Mouse (Mus musculus) olfactory bulb, adult 2 months (tissue): ENCODE data around the gene Kmt5a. TPM values are rescaled to one million over a fixed set of nuclear protein-coding genes. Genes with fewer than 3 reads are reported as not detected.
A peak's percentile ranks its signal among the peaks of the same experiment; 100 is the strongest.

Experiments used
- H3K27ac ChIP-seq: fragments of 200-500 bp; 2 replicates; pipeline ENCODE4 v1.5.1; 2012; ENCODE audit warnings: low read depth, low read length; ENCODE audit not compliant: insufficient read depth
- H3K4me1 ChIP-seq: fragments of 200-500 bp; 2 replicates; pipeline ENCODE4 v1.6.1; 2012; ENCODE audit warnings: low read length; ENCODE audit not compliant: control insufficient read depth, insufficient read depth
- H3K4me3 ChIP-seq: fragments of 200-500 bp; 2 replicates; pipeline ENCODE4 v1.5.1; 2012; ENCODE audit warnings: mild to moderate bottlenecking, low read depth, low read length, moderate library complexity; ENCODE audit not compliant: insufficient read depth
- CTCF ChIP-seq: fragments of 200-500 bp; IDR thresholded peaks from 2 replicates; pipeline ENCODE4 v1.5.1; 2012; ENCODE audit warnings: low read depth, mild to moderate bottlenecking, low read length, moderate library complexity; ENCODE audit not compliant: insufficient read depth
- POLR2A ChIP-seq: fragments of 200-500 bp; IDR thresholded peaks from 2 replicates; pipeline ENCODE4 v1.6.1; 2012; ENCODE audit warnings: mild to moderate bottlenecking, low read depth, low read length, moderate library complexity; ENCODE audit not compliant: insufficient read depth
- WGBS: fragments of 180-500 bp; shearing (Covaris S2); methylation state at CpG from one replicate; pipeline ENCODE4 v1.1.7; 2018; 5-methylcytosine and 5-hydroxymethylcytosine counted together
- polyA plus RNA-seq: library from polyadenylated mRNA; stranded (reverse); fragments of >200 nt; gene quantifications from 2 replicates; pipeline ENCODE4 v1.2.4, GENCODE M21; 2012; ENCODE audit warnings: low replicate concordance; ENCODE audit not compliant: missing spikeins, insufficient read depth, insufficient read length

Kmt5a gene
- polyA plus RNA-seq, 1 experiment, result 371 TPM

DNA sequence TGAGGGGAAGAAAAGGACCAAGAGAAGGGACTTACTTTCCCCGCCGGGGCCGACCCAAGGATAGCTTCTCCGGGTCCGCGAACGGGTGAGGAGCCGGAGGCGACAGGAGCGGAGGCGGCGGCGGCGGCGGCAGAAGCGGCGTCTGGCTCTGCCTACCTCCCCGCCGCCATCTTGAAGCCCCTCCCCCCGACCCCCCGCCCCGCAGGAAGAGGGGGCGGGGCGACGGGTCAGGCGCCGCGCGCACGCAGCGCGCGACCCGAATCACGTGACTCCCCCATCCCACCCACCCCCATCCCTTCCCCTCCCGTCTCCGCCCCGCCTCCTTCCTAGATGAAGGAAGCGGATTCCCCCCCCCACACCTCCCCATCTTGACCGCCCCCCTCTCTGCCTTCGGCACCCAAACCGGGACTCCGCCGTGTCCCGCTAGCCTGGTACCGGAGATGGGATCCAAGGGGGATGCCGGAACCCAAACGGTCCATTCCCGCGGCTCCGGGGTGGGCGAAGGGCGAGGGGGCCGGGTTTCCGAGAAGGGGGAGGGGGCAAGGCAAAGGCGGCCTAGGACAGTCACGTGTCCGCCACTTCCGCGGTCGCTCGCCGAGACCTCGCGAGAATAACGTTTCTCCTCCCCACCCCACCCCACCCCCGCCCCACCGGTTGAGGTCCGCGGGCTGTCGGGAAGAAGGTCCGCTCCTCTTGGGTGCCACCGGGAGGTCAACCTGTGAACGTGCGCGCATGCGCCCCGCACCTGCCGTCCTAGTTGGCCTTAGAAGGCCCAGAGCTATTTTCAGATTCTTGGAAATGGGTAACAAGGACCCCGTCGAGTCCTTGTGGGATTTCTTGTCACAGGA, 14.1 kb upstream of the Kmt5a start, which contains the start of gene Sbno1:
TSS of gene Sbno1 (minus strand) at position 590 of the 848 bp plus-strand sequence.
- WGBS, result under 1% methylated on average over 60 of the region's 81 CpGs
- TF ChIP-seq POLR2A, result peak; percentile 63
- TF ChIP-seq CTCF, result no peak
- no peaks in the 10 kb centered on the region for H3K4me1 ChIP-seq
- H3K4me3 ChIP-seq, result peak within 1 kb of the TSS; percentile 99
- H3K27ac ChIP-seq, result peak within 1 kb of the TSS; percentile 93

- Histone ChIP-seq H3K4me3 (peak overlapping the region; percentile 99; the same call in 1 of the 2 replicates), H3K27ac (no peak overlapping the region; the same call in 1 of the 2 replicates), H3K4me1 (no peaks in the 10 kb centered on the region)
- 89% methylated on average over 10 of the region's 10 CpGs for WGBS
- TF ChIP-seq POLR2A, result no peak
- no peak for TF ChIP-seq CTCF
Measured at GRCm38 (mm10) chr5:124426475-124427071, 13.2 kb upstream of the Kmt5a start.

GRCm38 (mm10) chr5:124432398-124433012, 7.2 kb upstream of the Kmt5a start:
- Histone ChIP-seq H3K4me3 (no peak overlapping the region), H3K4me1 (no peaks in the 10 kb centered on the region), H3K27ac (no peak overlapping the region)
- no peak for TF ChIP-seq CTCF
- no peak for TF ChIP-seq POLR2A

- Histone ChIP-seq H3K4me1 (no peaks in the 10 kb centered on the region), H3K4me3 (no peak overlapping the region), H3K27ac (no peak overlapping the region)
- TF ChIP-seq POLR2A (no peak), CTCF (no peak)
- 66% methylated on average over 2 of the region's 2 CpGs for WGBS
Measured at GRCm38 (mm10) chr5:124433048-124433447, 6.7 kb upstream of the Kmt5a start.

DNA sequence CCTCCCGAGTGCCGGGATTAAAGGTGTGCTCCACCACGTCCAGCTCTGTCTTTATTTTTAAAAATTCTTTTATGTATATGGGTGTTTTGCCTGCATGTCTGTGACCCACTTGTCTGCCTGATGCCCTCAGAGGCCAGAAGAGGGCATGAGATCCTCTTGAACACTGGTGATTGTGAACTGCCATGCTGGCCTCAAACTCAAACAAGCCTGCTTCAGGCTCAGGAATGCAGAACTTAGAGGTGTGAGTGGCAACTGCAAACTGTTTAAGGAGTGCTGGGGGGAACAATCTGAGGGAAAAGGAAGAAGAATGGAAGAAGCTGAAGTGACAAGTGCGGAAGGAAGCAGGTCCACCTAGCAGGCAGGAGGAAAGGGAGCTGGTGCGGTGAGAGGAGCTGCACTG, 1.5 kb upstream of the Kmt5a start:
- TF ChIP-seq POLR2A, result no peak
- TF ChIP-seq CTCF, result no peak

DNA sequence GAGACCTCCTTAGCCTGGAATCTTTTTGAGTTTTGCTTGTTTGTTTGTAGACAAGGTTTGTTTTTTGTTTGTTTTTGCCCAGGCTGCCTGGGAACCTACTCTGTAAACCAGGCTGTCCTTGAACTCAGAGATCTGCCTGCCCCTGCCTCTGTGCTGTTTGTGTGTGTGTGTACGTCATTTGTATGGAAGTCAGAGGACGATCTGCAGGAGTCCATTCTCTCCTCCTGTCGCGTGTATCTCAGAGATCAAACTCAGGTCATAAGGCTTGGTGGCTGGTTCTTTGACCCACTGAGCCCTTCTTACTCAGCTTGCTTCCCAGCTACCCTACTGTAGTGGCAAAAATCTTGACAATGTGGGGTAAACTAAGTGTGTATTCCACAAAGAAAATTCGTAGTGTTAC, 984 bp upstream of the Kmt5a start:
- no peak overlapping the region for H3K4me3 ChIP-seq
- no peak overlapping the region for H3K27ac ChIP-seq
- peaks cover 10% of the 10 kb centered on the region for H3K4me1 ChIP-seq
- WGBS, result 71% methylated on average over 5 of the region's 5 CpGs
- TF ChIP-seq CTCF (no peak), POLR2A (no peak)

More for the DNA sequence above, 1.5 kb upstream of the Kmt5a start:
- H3K4me1 ChIP-seq, result peaks cover 10% of the 10 kb centered on the region
- H3K27ac ChIP-seq, result no peak overlapping the region
- 83% methylated on average over 5 of the region's 5 CpGs for WGBS
- no peak overlapping the region for H3K4me3 ChIP-seq

- TF ChIP-seq POLR2A, result no peak
- TF ChIP-seq CTCF, result 0 out of 2 replicates have a peak, but pooled peaks have one; percentile 15
- H3K4me3 ChIP-seq, result peak overlapping the region; percentile 95
- H3K4me1 ChIP-seq, result peaks cover 14% of the 10 kb centered on the region
- WGBS, result under 1% methylated on average over 30 of the region's 30 CpGs
- H3K27ac ChIP-seq, result 0 out of 2 replicates have a peak overlapping the region, but pooled peaks have one; percentile 28
Measured at GRCm38 (mm10) chr5:124440094-124440701, 468 bp downstream of the Kmt5a start.

DNA sequence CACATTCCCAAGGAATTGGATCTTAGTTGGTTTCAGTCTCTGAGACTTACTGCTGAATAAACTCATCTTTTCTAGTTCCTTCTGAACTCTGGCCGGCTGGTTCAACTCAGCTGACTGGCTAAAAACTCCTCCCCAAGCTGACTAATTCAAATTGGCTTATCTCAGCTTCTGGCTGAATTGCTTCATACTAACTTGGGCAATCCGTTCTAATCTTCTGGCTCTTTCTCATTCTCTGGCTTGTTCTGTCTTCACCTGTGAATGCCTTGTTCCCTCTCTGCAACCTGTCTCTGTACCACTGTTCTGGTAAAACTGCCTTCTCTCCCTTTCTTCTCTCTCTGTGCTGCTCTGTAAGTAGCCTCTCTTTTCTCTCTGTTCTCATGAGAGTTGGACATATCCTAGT, 2.9 kb downstream of the Kmt5a start:
- Histone ChIP-seq H3K27ac (no peak overlapping the region), H3K4me1 (peaks cover 22% of the 10 kb centered on the region), H3K4me3 (no peak overlapping the region)
- TF ChIP-seq POLR2A, result no peak
- no peak for TF ChIP-seq CTCF
- 93% methylated on average over 2 of the region's 2 CpGs for WGBS

DNA sequence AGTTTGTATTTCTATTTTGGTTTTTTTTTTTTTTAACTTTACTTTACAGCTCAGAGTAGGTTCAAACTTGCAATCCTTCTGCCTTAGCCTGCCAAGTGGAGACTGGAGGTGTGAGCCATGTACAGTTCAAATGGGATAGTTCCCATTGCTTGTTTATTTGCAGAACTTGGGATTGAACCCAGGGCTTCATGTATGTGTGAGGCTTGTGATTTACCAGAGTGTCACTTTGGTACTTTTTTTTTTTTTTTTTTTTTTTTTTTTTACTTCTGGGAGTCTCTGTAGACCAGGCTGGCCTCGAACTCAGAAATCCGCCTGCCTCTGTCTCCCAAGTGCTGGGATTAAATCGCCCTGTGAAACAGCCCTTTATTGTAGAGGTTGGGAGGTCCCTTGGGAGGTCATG, 4.5 kb downstream of the Kmt5a start:
- H3K27ac ChIP-seq, result no peak overlapping the region
- no peak overlapping the region for H3K4me3 ChIP-seq
- peaks cover 22% of the 10 kb centered on the region for H3K4me1 ChIP-seq
- no peak for TF ChIP-seq POLR2A
- no peak for TF ChIP-seq CTCF
- 80% methylated on average over 3 of the region's 3 CpGs for WGBS
